In the genomic region with DNA sequence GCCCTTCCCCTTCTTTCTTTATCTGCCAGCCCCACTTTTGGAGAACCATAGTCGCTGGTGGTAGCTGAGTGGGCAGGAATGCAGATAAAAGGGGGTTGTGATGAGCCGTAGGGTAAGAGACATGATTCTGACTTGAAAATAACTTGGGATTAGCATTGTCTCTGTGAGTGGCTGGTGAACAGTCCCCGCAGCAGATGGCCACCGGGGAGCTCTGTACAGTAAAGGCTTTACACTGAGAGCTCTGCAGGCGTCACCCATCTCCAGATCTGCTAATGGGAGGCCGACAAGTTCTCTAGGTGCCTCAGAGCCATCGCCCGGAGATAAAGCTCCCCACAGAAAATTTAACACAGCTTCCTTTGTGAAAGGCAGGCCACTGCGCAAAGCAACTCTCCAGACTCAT, we compare ENCODE assay signal across 27 mouse cellular contexts.
DNase-seq lines count a peak whose midpoint lies in the region; ATAC-seq lines count a peak whose summit lies in the region.
"Had no signal": no experiment of that assay in that cellular context is flagged by ENCODE, and none has a peak within 500 bp of the region (broad histone marks: within the 10 kb centered on the region; RNA-seq: fewer than 3 reads in every experiment).

No protein-coding gene starts in this region.

- no peak for DNase-seq in frontal cortex, postnatal 10 days (ENCODE audit: low spot score in 2 of 2)
- peak; percentile 17 to 21 for DNase-seq in layer of hippocampus, postnatal 36 days
- no peak for DNase-seq in layer of hippocampus, postnatal 14 days (ENCODE audit: low spot score in 2 of 2)
- DNase-seq in right cerebral cortex, adult 18-20 months = peak; percentile 17
- DNase-seq in right cerebral cortex, postnatal 14 days = no peak
- DNase-seq in frontal cortex, postnatal 36 days (ENCODE audit: low spot score in 2 of 2) = peak; percentile 13 to 24
- DNase-seq in cerebellum, postnatal 36 days = no peak
- DNase-seq: adrenal gland, postnatal 10 days; cerebellum, adult 11-12 months; cerebellum, adult 9-11 months; forebrain, postnatal 0 days; gastrocnemius, adult 2 months; gastrocnemius, postnatal 36 days; heart, adult 18-20 months; heart, postnatal 4 days; kidney, adult 9 months; kidney, postnatal 10 days; liver, embryonic 13.5 days; lung, adult 18-20 months; lung, postnatal 4 days; spleen, adult 18-20 months; thymus, adult 18-20 months; thymus, postnatal 25 days had no signal

- ATAC-seq in frontal cortex, adult (ENCODE audit: low TSS enrichment) = peak; percentile 76
- ATAC-seq: forebrain, postnatal 0 days; intestine, postnatal 0 days; lung, postnatal 0 days; midbrain, embryonic 13.5 days had no signal

Comparison
In these comparisons a context has a peak if more than half of its experiments do, and no peak if none do; other contexts are left out.
1. DNase-seq: peak in layer of hippocampus, postnatal 36 days (2 of 2), right cerebral cortex, adult 18-20 months (single experiment) and frontal cortex, postnatal 36 days (2 of 2); none in frontal cortex, postnatal 10 days (0 of 2), layer of hippocampus, postnatal 14 days (0 of 2), right cerebral cortex, postnatal 14 days (single experiment) and cerebellum, postnatal 36 days (0 of 2).